Mouse (Mus musculus): ENCODE measurements at regions not wholly inside any gene's neighbourhood (a gene's known extent, or its start where the extent isn't known, plus 50 kb on each side); places are given as distances from the start of the nearest gene placed in this dataset.
"Not testable (repeated sequence)": the region's sequence is repeated elsewhere in the genome, so short reads cannot be mapped to it uniquely, and the experiment has no call there.

DNA sequence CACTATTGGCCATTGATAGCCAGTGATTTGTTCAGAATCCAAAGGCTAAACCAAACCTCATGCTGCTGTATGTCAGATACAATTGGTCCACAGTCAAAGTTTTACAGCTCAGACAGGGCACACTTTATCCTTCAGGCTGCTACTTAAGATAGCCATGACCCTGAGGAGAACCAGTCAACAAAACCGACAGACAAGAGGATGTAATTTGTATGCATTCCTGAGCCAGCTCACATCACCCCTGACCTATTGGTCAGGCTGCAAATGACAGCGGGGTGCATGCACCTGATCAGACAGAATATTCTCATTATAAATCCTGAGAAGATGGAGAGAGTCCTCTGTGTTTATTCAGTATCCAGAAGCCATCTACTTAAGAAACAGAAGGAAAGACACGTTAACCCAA, 315.5 kb upstream of the Pou3f2 start:
- no peak for DNase-seq (ENCODE audit: low spot score)

DNA sequence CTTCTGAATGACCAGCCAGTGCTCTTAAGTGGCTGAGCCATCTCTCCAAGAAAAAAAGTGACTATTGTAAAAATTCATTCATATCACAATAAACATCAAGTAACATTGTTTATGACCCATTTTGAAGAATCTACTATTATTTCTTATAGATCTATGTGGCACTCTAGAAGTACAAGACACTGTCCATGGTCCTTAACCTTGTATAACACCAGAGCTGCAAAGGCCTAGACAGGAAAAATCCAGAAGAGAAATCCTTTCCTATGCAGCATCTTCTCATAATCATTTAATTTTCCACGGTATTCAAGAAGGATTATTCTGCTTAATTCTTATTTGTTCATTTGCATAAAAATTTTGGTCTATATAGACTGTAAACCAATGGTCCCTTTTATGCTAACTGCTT, 304.7 kb upstream of the Pou3f2 start:
- no peak for DNase-seq (ENCODE audit: low spot score)

DNA sequence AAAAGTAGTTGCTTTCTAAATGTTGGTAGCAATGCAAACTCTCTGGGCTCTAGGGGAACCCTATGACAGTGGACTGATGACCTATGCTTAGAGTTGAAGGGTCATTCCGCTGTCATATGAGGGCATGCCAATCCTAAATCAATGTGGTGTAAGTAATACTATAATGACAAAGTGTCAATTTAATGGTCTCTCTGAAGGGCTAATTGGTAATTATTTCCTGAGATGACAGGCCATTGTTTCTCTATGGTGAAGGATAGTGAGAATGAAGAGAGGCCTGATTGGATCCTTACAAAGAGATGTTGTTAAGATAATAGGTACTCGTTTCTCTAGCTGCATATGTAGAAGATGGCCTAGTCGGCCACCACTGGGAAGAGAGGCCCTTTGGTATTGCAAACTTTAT, 299.7 kb upstream of the Pou3f2 start:
- no peak for DNase-seq (ENCODE audit: low spot score)

DNA sequence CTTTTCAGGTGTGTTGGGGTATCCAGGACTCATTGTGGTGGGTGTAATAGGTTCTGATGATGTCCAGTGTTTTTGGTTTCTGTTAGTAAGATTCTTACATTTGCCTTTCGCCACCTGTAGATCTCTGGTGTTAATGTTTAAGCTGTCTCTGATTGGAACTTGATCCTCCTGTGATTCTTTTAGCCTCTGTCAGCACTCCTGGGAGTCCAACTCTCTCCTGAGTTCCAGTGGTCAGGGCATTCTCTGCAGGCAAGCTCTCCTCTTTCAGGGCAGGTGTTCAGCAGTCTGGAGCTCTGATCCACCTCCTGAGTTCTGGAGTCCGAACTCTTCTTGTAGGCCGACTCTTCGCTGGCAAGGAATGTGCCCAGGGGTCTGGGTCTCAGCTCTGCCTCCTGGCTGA, 274.9 kb upstream of the Pou3f2 start:
- not testable (repeated sequence) for DNase-seq (ENCODE audit: low spot score)
